Mouse (Mus musculus): ENCODE results near the gene Exo5.

GRCm38 (mm10) chr4:120890754-120891440 is 33.9 kb downstream of the Exo5 start:
- TF ChIP-seq POLR2A (IDR thresholded peaks at IDR 0.05; ENCODE audit: borderline replicate concordance, extremely low read depth, low read depth, low read length): no peak
- no peak for TF ChIP-seq CTCF (IDR thresholded peaks at IDR 0.05; ENCODE audit: insufficient read depth, low read length)

All from lung, adult 2 months (tissue).